7 mouse cellular contexts compared by ENCODE assay signal in genomic region chr5:71656771-71657170, GRCm38 (mm10). TPM values are rescaled to one million over a fixed set of nuclear protein-coding genes. Genes with fewer than 3 reads are reported as not detected.
DNase-seq lines count a peak whose midpoint lies in the region; ATAC-seq lines count a peak whose summit lies in the region.

No protein-coding gene starts in this region.

- peak; percentile 1 for DNase-seq in Muller cell, postnatal 12 days (ENCODE audit: inconsistent ontology term)
- DNase-seq in brain, adult 2 months (ENCODE audit: low read depth, low spot score), result peak; percentile 79
- DNase-seq in left cerebral cortex, adult 9 months (ENCODE audit: low spot score in 2 of 2), result peak; percentile 61 to 65
- peak; percentile 55 for DNase-seq in right cerebral cortex, adult 2 months (ENCODE audit: low spot score in 2 of 2)
- no peak for DNase-seq in adrenal gland, postnatal 14 days
- no peak for DNase-seq in gastrocnemius, postnatal 25 days

- no peaks in the 10 kb centered on the region for H3K36me3 ChIP-seq in forebrain, embryonic 16.5 days (ENCODE audit: control insufficient read depth, insufficient read depth)

- H3K27ac ChIP-seq in forebrain, embryonic 16.5 days (ENCODE audit: low read length), result no peak overlapping the region

- peak overlapping the region; percentile 100 for H3K4me2 ChIP-seq in forebrain, embryonic 16.5 days (ENCODE audit: low read length)

- peak overlapping the region; percentile 56 for H3K9ac ChIP-seq in forebrain, embryonic 16.5 days (replicated peaks; ENCODE audit: low read depth, low read length)

- no peak for ATAC-seq in forebrain, embryonic 16.5 days

- H3K9me3 ChIP-seq in forebrain, embryonic 16.5 days (ENCODE audit: control insufficient read depth, low read length), result no peaks in the 10 kb centered on the region

- H3K27me3 ChIP-seq in forebrain, embryonic 16.5 days (replicated peaks; ENCODE audit: control insufficient read depth, insufficient read depth, low read length), result no peaks in the 10 kb centered on the region

- H3K4me1 ChIP-seq in forebrain, embryonic 16.5 days (replicated peaks; ENCODE audit: control insufficient read depth, insufficient read depth, low read length), result peaks cover 9% of the 10 kb centered on the region; the same call in 1 of the 2 replicates

- WGBS in forebrain, embryonic 16.5 days, result 6% methylated on average over 10 of the region's 10 CpGs

- peak overlapping the region; percentile 52 for H3K4me3 ChIP-seq in forebrain, embryonic 16.5 days (replicated peaks; ENCODE audit: low read length)

RNA-seq across cellular contexts. Expression of gene Gabrb1, which starts 1.1 kb away (rescaled TPM):
- 19.1 and 24.8 TPM in 2 replicates for polyA plus RNA-seq in forebrain, embryonic 16.5 days (2015; fragmentation: Nextera tagmentation; extraction: Ambion mirVana)
- 0.08 and 0.33 TPM in 2 replicates for total RNA-seq in adrenal gland, postnatal 14 days (2021)
- total RNA-seq in gastrocnemius, postnatal 25 days (2021), result not detected

RNA-seq across cellular contexts. Expression of gene Gabra4, which starts 1.3 kb away (rescaled TPM):
- polyA plus RNA-seq in forebrain, embryonic 16.5 days (2015; fragmentation: Nextera tagmentation; extraction: Ambion mirVana), result 16.4 and 23.4 TPM in 2 replicates
- 0.11 and 0.23 TPM in 2 replicates for total RNA-seq in adrenal gland, postnatal 14 days (2021)
- not detected for total RNA-seq in gastrocnemius, postnatal 25 days (2021)

Comparison
In these comparisons a context has a peak if more than half of its experiments do, and no peak if none do; other contexts are left out.
1. DNase-seq: peak in Muller cell, postnatal 12 days (single experiment), brain, adult 2 months (single experiment), left cerebral cortex, adult 9 months (2 of 2) and right cerebral cortex, adult 2 months (2 of 2); none in adrenal gland, postnatal 14 days (single experiment) and gastrocnemius, postnatal 25 days (single experiment).